Mouse (Mus musculus) heart, postnatal 0 days (tissue): ENCODE data around the gene Pa2g4. TPM values are rescaled to one million over a fixed set of nuclear protein-coding genes. Genes with fewer than 3 reads are reported as not detected.

Experiments
- ATAC-seq: fragments of 200-750 bp; cut with Nextera tagmentation; 2 replicates; pipeline ENCODE4 v1.8.0; 2017; ENCODE audit warnings: low read depth, moderate number of reproducible peaks, moderate library complexity; ENCODE audit not compliant: insufficient read depth
- DNase-seq: peaks from one replicate; pipeline ENCODE4 v3.0.0-alpha.2; 2016; ENCODE audit warnings: low spot score
- H3K27ac ChIP-seq: fragments of 300-500 bp; sonication (generic); 2 replicates; pipeline ENCODE4 v1.5.1; 2014; ENCODE audit warnings: low read depth, mild to moderate bottlenecking
- H3K27me3 ChIP-seq: fragments of 300-500 bp; sonication (generic); 2 replicates; pipeline ENCODE4 v1.6.1; 2014; ENCODE audit warnings: low read length, mixed read lengths; ENCODE audit not compliant: control insufficient read depth, insufficient read depth
- H3K36me3 ChIP-seq: fragments of 300-500 bp; sonication (generic); replicated peaks from 2 replicates; pipeline ENCODE4 v1.6.1; 2014; ENCODE audit warnings: low read length, mixed read lengths; ENCODE audit not compliant: control insufficient read depth, insufficient read depth
- H3K4me1 ChIP-seq: fragments of 300-500 bp; sonication (generic); 2 replicates; pipeline ENCODE4 v1.6.1; 2014; ENCODE audit warnings: antibody characterized with exemption; ENCODE audit not compliant: control insufficient read depth, insufficient read depth
- H3K4me2 ChIP-seq: fragments of 300-500 bp; sonication (generic); 2 replicates; pipeline ENCODE4 v1.6.1; 2014; ENCODE audit warnings: low read depth, mild to moderate bottlenecking, low read length, moderate library complexity
- H3K4me3 ChIP-seq: fragments of 300-500 bp; sonication (generic); 2 replicates; pipeline ENCODE4 v1.5.1; 2014; ENCODE audit warnings: low read depth, low read length
- H3K9ac ChIP-seq: fragments of 300-500 bp; sonication (generic); replicated peaks from 2 replicates; pipeline ENCODE4 v1.6.1; 2014; ENCODE audit warnings: low read depth, low read length, mixed read lengths
- H3K9me3 ChIP-seq: fragments of 300-500 bp; sonication (generic); replicated peaks from 2 replicates; pipeline ENCODE4 v1.6.1; 2016; ENCODE audit warnings: low read length; ENCODE audit not compliant: control insufficient read depth
- CTCF ChIP-seq: IDR thresholded peaks from 2 replicates; pipeline ENCODE4 v1.5.1; 2016; ENCODE audit warnings: antibody characterized with exemption, control low read depth, low read depth
- EP300 ChIP-seq: IDR thresholded peaks from 2 replicates; pipeline ENCODE4 v1.6.1; 2016; ENCODE audit warnings: antibody characterized with exemption, low read depth
- WGBS: fragments of 180-500 bp; shearing (Covaris S2); extraction: QIAGEN DNeasy Blood & Tissue Kit; methylation state at CpG from one replicate; pipeline ENCODE4 v1.1.7; 2014; 5-methylcytosine and 5-hydroxymethylcytosine counted together
- polyA plus RNA-seq: library from polyadenylated mRNA; unstranded; fragments of >200 nt; fragmentation: Nextera tagmentation; extraction: Ambion mirVana; gene quantifications from 2 replicates; pipeline ENCODE4 v1.2.1, GENCODE M21; 2015
- total RNA-seq: library from RNA; depleted of rRNA; stranded (reverse); fragments of >200 nt; gene quantifications from 2 replicates; pipeline ENCODE4 v1.2.3, GENCODE M21; 2014; ENCODE audit warnings: low replicate concordance

Gene Pa2g4
- total and polyA plus RNA-seq, 2 experiments from 2014 or later = 50.2 to 74.3 TPM

- Histone ChIP-seq H3K4me3 (no peak overlapping the region), H3K4me2 (no peak overlapping the region), H3K4me1 (no peaks in the 10 kb centered on the region), H3K9me3 (no peaks in the 10 kb centered on the region), H3K36me3 (peaks cover 70% of the 10 kb centered on the region), H3K27ac (no peak overlapping the region), H3K27me3 (no peaks in the 10 kb centered on the region), H3K9ac (no peak overlapping the region)
- ATAC-seq (no peak), DNase-seq (no peak)
- TF ChIP-seq EP300 (no peak), CTCF (peak; percentile 43)
- WGBS = 79% methylated on average over 7 of the region's 7 CpGs
Observed at GRCm38 (mm10) chr10:128518833-128519232, 47.0 kb downstream of the Pa2g4 start.

- H3K9ac ChIP-seq = no peak overlapping the region
- no peak overlapping the region for H3K4me3 ChIP-seq
- peaks cover 90% of the 10 kb centered on the region for H3K36me3 ChIP-seq
- no peaks in the 10 kb centered on the region for H3K4me1 ChIP-seq
- no peaks in the 10 kb centered on the region for H3K9me3 ChIP-seq
- no peak overlapping the region for H3K4me2 ChIP-seq
- no peaks in the 10 kb centered on the region for H3K27me3 ChIP-seq
- DNase-seq = no peak
- TF ChIP-seq CTCF = no peak
- no peak for TF ChIP-seq EP300
- 53% methylated on average over 6 of the region's 6 CpGs for WGBS
- H3K27ac ChIP-seq = no peak overlapping the region
- ATAC-seq = no peak
Observed at GRCm38 (mm10) chr10:128516677-128517076, 49.1 kb downstream of the Pa2g4 start.

- DNase-seq = no peak
- WGBS = 56% methylated on average over 20 of the region's 20 CpGs
- TF ChIP-seq CTCF = no peak
- TF ChIP-seq EP300 = no peak
- no peak overlapping the region for H3K4me2 ChIP-seq
- H3K4me3 ChIP-seq = no peak overlapping the region
- no peaks in the 10 kb centered on the region for H3K27me3 ChIP-seq
- no peak overlapping the region for H3K27ac ChIP-seq
- peaks cover 90% of the 10 kb centered on the region for H3K36me3 ChIP-seq
- H3K9me3 ChIP-seq = no peaks in the 10 kb centered on the region
- H3K4me1 ChIP-seq = no peaks in the 10 kb centered on the region
- H3K9ac ChIP-seq = no peak overlapping the region
- no peak for ATAC-seq
Observed at GRCm38 (mm10) chr10:128516029-128516428, 49.8 kb downstream of the Pa2g4 start.

- TF ChIP-seq CTCF (no peak), EP300 (no peak)
- no peak overlapping the region for H3K4me3 ChIP-seq
- WGBS = 84% methylated on average over 4 of the region's 4 CpGs
- DNase-seq = no peak
- H3K4me2 ChIP-seq = no peak overlapping the region
- peaks cover 82% of the 10 kb centered on the region for H3K36me3 ChIP-seq
- no peaks in the 10 kb centered on the region for H3K4me1 ChIP-seq
- no peak overlapping the region for H3K27ac ChIP-seq
- no peaks in the 10 kb centered on the region for H3K9me3 ChIP-seq
- H3K27me3 ChIP-seq = no peaks in the 10 kb centered on the region
- H3K9ac ChIP-seq = no peak overlapping the region
- no peak for ATAC-seq
Observed at GRCm38 (mm10) chr10:128515044-128515443, 50.7 kb downstream of the Pa2g4 start.

- Histone ChIP-seq H3K4me3 (no peak overlapping the region), H3K4me2 (no peak overlapping the region), H3K9me3 (no peaks in the 10 kb centered on the region), H3K27ac (no peak overlapping the region), H3K27me3 (no peaks in the 10 kb centered on the region), H3K36me3 (peaks cover 66% of the 10 kb centered on the region), H3K9ac (no peak overlapping the region), H3K4me1 (no peaks in the 10 kb centered on the region)
- WGBS = 79% methylated on average over 12 of the region's 12 CpGs
- no peak for TF ChIP-seq EP300
- no peak for TF ChIP-seq CTCF
- ATAC-seq = no peak
- no peak for DNase-seq
Observed at GRCm38 (mm10) chr10:128511761-128512160, 54.0 kb downstream of the Pa2g4 start.

- H3K9ac ChIP-seq = no peak overlapping the region
- peaks cover 61% of the 10 kb centered on the region for H3K36me3 ChIP-seq
- WGBS = 92% methylated on average over 9 of the region's 9 CpGs
- no peaks in the 10 kb centered on the region for H3K27me3 ChIP-seq
- H3K27ac ChIP-seq = no peak overlapping the region
- TF ChIP-seq CTCF (no peak), EP300 (no peak)
- H3K9me3 ChIP-seq = no peaks in the 10 kb centered on the region
- no peak for ATAC-seq
- DNase-seq = no peak
- no peak overlapping the region for H3K4me2 ChIP-seq
- no peak overlapping the region for H3K4me3 ChIP-seq
- no peaks in the 10 kb centered on the region for H3K4me1 ChIP-seq
Observed at GRCm38 (mm10) chr10:128511189-128511588, 54.6 kb downstream of the Pa2g4 start.
